Mouse (Mus musculus): ENCODE measurements at regions not wholly inside any gene's neighbourhood (a gene's known extent, or its start where the extent isn't known, plus 50 kb on each side); places are given as distances from the start of the nearest gene placed in this dataset.

DNA sequence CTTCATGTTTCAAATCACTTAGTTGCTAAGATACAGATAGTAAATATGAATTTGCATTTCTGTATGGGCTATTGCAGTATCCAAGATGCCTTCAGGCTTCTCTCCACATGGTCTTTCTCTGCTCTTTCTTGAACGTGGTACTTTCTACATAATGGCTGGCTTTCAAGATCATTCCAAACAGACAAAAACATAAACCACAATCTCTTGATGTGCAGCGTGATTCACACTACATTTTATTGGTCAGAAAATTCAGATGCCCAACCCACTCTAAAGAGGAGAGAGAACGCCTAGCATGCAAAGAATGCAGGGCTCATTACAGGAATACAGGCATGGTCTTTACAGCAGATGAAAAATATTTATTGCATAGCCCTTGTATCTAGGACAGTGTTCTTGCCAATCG, 235.2 kb downstream of the Papss1 start:
- no peak for DNase-seq (ENCODE audit: low spot score in 2 of 2)

DNA sequence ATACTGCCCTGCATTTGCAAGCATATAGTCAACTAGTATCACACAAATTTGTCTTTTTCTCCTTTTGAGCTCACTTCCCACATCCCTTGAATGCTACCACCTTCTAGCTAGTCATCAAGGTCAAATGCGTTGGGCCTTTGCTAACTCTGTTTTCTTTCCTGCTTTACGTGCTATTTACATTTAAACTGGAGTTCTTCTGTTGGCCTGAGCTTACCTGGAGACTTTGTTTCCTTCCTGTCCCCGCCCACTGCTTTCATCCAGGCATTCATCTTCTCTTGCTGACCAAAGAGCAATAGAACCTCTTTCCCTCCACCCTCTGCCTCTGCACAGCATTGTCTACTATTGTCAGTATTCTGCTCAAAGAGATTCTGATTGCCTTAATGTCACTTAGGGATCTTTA, 237.0 kb downstream of the Papss1 start:
- DNase-seq (ENCODE audit: low spot score in 2 of 2), result no peak

DNA sequence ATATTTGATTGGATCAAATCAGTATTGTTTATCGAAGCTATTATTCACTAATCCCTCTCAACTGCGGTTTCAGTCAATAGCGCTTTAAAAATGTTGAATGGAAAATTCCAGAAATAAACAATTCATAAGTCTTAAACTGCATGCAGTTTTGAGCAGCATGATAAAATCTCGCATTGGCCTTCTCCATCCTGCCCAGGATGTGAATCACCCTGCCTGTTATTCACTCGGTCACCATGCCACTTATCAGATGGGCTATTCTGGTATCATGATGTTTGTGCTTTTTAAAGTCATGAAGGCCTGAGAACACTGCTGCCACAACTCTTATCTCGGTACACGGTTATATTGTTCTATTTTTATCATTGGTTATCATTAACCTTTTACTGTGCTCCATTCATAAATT, 238.3 kb downstream of the Papss1 start:
- no peak for DNase-seq (ENCODE audit: low spot score in 2 of 2)

DNA sequence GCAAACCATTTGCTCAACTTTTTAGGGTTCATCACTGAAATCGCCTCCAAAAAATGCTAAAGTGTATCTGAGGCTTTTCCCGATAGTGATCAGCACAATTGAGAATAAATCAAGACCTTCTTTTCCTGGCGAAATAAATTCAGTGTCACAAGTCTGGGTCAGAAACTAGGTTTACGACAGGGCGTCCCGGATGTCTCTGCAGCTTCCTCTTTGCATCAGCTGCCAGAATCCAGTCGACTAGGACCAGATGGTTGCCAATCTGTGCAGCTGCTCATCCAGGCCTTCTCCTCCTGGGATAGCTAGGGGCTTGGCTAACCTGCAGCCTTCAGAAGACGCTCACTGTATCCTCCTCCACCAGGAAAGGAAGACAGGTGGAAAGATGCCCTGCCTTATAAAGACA, 243.6 kb downstream of the Papss1 start:
- DNase-seq (ENCODE audit: low spot score in 2 of 2), result peak in 1 of 2 experiments; percentile 2

DNA sequence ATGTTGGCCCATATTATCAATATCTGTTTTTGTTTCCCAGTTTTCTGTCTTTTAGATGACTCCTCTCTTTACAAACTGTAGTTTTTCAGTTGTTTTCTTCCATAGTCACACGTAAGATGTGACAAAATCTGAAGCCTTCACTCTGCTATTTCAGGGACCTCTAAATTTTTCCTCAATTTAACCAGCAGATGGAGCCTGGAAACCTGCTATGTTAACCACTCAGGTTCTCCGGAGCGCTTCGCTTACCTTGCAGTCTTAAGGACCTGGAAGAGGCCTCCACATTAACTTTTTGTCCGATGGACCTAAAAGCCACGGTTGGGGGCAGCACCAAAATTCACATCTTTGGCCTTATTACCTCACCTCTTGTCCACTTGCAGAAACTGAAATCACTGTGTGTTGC, 248.4 kb downstream of the Papss1 start:
- DNase-seq (ENCODE audit: low spot score in 2 of 2), result peak in 1 of 2 experiments; percentile 1

DNA sequence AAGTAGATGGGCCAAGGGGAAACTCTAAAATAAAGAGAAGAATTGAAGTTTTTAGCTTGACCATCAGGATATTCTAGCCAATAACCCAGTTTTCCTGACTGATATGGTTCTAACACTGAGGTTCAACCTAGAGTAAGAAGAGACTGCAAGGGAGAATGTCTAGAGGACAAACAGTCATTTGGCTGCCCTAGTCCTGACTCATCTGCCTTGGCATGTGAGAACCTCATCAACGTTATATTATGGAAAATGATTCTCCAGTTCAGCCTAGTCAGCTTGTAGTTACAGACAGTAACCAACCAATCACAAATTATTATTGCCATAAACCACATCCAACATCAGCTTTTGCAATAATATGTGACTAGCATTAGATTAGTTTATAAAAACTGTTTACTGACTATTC, 254.2 kb downstream of the Papss1 start:
- no peak for DNase-seq (ENCODE audit: low spot score in 2 of 2)

DNA sequence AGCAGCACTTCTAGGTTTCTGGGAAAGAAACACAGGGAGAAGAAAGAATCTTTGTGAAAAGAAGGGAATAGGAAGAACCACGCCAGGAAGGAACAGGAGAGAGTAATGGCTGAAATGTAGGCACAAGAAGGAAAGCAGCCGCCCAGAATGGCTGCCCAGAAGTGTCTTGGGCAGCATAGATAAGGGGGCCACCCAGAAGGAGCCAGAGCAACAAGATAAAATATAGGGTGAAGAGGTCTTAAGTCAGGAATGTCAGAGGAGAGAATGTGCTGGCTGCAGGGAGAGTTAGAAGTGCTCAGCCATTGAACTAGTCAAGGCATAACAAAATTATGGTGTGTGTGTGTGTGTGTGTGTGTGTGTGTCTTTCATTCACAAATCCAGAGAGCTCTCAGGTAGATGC, 227.7 kb upstream of the Dkk2 start:
- no peak for DNase-seq (ENCODE audit: low spot score in 2 of 2)

DNA sequence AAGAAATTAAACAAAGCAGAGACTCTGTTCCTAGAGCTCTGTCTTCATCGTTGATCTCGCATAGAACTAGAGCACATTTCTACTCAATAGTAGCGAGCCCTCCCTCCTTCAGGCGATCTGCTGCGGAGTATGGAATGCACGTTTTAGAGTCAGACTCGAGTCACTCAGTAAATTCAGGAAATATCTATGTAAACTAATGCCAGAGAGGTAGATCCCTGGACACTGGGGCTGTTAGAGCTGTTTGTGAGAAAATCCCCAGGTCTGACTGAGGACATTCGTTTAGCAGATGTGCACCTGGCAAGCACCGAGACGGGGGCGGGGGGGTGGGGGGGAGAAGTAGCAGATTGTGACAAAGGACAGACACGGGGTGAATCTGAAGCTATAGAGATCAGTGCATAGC, 226.0 kb upstream of the Dkk2 start:
- DNase-seq (ENCODE audit: low spot score in 2 of 2), result no peak

DNA sequence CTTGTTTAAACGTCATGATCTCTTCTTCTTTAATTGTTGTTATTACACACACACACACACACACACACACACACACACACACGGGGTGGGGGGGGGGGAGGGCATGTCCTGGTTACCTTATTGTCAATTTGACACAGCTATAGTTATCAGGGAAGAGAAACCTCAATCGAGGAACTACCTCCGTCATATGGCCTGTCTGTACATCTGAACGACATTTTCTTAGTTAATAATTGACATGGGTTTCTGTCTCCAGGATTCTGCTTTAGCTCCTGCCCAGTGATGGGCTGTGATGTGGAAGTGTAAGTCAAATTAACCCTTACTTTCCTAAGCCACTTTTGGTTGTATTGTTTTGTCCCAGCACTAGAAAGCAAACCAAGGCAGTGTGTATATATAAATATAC, 220.0 kb upstream of the Dkk2 start:
- DNase-seq (ENCODE audit: low spot score in 2 of 2), result no peak

DNA sequence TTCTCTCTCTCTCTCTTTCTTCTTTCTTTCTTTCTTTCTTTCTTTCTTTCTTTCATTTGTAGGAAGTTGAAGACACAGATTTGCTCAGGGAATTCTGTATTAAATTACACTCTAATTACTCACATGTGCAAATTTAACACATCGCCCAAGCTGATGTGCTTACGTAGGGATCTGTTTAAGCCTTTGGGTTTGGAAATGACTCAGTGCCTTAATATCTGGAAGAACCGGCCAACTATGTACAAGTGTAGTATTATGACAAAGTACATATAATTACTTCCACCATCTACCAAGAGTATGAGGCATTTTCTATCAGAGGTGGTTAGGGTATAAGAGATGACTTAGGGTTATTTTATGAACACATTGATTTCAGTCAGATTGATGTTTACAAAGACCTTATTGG, 217.8 kb upstream of the Dkk2 start:
- DNase-seq (ENCODE audit: low spot score in 2 of 2), result no peak

DNA sequence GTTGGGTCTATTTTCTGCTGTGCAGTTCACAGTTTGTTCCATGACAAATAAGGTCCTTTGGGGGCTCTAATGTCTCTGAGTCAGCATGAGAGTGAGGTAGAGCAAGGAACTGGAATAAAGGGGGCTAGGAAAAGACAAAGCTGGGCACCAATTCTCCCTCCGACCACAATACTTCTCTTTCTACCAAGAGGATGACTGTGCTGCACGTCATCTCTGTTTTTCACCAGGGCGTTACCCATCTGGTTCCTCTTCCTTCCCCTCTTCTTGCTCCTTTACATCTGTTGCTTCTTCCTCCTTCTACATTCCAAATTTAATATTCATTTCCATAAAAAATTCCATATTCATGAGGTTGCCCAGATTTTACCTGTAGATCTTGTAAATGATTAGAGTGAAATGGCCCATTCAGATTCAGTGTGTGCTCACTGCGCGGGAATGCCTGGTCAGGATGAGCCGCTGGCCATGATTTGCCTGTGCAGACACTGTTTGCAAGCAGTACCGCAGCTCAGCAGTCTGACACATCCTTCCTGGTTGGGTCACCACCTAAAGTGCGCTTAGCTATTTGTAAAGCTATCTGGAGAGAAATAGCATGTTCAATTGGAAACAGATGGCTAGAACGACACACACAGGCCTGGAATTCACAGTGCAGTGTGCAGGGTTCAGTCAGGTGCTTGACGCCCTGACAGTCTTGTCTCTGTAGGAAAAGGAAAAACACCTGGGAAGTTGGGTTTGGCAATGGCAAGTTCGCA, 216.7 kb upstream of the Dkk2 start:
- no peak for DNase-seq (ENCODE audit: low spot score in 2 of 2)

DNA sequence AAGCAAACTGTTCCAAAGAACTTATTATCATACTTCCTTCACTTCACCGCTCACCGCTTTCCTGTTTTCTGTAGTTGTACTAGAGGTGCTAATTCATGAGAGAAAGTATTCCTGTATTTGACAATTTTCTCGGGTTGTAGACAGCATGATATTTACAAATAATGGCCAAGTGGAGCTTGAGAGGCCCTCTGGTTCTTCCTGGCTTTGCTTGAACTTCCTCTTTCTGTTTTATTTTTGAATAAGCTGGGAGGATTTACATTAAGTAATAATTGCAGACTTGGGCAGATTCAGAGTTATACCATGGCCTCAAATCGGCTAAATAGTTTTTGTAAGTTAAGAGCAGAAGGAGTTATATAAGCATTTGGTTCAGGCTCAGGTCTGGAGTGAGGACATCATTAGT, 215.8 kb upstream of the Dkk2 start:
- DNase-seq (ENCODE audit: low spot score in 2 of 2), result no peak

DNA sequence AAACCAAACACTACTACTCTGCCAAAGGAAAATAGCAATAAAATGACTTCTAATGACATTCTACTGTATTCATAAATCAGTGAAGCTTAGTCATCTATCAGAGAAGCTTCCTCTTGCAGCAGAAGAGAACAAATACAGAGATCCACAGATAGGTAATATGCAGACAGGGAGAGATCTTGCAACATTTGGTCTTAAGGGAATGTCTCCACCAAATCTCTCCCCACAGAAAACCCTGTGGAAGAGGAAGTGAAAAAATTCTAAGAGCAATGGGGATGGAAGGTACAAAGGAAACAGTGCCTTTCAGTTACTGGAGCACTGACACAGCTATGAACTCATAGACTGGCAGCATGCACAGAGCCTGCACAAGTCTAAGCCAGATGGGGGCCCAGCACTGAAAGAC, 202.4 kb upstream of the Dkk2 start:
- DNase-seq (ENCODE audit: low spot score in 2 of 2), result no peak

DNA sequence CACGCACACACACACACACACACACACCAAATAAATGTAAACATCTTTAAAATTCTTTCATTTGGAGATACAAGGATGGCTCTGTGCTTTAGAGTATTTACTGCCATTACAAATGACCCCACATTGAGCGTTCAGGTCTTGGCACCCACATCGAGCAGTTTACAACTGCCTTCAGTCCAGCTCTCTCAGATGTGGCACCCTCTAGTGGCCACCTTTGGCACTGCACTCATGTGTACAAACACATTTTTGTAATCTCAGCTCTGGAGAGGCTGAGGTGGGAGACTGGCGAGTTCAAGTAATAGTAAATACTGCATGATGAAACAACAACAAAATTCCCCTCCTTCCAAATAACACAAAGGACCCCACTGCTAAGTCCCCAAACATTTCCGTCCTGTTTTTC, 198.6 kb upstream of the Dkk2 start:
- no peak for DNase-seq (ENCODE audit: low spot score in 2 of 2)

DNA sequence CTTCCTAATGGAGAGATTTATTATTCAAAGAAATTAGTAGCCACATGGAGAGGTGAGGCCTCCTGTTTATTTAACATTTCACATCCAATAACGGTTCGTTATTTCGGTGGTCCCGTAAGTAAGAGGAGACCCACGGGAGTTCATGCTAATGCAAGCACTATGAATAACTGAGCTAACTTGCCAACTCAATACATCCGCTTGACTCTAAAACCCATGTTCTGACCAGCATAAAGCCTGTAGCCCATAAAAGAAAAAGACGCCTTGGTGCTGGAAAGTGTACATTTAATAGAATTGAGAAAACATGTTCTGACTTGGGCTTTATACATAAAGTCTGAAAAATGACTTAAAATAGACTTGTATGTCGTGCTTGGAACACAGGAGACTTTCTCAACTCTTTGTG, 198.1 kb upstream of the Dkk2 start:
- DNase-seq (ENCODE audit: low spot score in 2 of 2), result no peak

DNA sequence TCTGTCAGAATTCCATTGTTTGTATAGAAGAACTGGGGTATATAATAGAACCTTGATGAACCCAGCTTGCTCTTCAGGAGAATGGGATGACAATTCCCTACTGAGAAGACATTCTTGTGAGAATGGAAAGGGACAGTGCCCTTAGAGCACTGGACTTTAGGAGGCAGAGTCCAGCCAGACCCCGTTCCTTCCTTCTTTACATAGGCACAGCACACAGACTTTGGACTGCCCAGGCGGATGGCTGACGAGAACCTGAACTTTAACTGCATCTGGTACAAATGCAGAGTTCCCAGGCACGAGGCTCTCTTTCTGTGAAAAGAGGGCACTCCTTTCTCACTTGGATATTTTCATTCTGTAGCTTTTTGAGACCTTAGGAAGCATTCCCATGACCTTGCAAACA, 197.4 kb upstream of the Dkk2 start:
- DNase-seq (ENCODE audit: low spot score in 2 of 2), result no peak

DNA sequence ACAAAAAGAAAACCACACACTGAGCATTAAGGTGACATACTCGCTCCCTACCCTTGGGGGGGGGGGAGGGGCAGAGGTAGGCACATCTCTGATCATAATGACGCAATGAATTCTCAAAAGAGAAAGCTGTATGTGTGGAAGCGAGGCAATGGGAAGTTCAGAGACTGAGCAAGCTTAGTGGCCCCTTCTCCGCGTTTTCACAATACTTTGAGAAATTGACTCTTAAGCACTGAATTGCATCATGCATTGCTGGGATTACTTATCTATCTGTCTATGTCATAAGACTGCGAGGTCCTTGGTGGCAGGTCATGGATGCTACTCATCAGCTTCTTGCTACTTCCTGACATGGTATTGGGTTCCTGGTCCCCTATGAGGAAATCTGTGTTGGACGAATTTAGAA, 193.2 kb upstream of the Dkk2 start:
- DNase-seq (ENCODE audit: low spot score in 2 of 2), result no peak

DNA sequence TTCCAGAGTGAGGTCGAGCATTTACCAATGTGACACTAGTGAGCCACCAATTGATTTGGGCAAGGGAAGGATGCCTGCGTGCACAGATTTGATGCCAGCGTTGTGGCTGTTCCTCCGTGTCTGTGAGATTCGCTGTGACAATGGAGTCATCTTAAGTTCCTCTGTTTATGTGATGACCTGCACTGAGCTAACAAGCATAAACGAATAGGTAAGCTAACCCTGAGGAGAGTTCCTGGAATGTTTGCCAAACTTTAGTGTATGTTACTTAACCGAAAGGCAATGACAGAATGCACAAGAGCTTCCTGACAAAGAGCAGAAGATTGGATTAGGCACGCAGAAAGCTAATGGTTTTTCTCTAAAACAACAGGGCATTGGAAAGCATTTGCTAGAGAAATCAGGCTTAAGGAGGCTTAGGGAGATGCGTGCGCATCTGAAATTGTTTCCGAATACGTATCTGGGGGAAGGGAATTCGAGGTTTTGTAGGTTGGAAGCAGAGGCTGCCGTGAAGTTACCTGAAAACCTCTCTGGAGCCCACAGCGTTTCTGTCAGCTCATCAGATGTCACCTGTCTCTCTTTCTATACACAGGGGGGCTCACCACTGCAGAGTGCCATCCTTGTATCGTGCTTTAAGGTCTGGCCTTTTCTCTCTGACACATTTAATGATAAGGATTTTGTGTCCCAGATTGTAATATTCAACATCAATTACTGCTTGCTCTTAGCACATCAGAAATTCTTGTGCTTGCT, 191.9 kb upstream of the Dkk2 start:
- no peak for DNase-seq (ENCODE audit: low spot score in 2 of 2)

DNA sequence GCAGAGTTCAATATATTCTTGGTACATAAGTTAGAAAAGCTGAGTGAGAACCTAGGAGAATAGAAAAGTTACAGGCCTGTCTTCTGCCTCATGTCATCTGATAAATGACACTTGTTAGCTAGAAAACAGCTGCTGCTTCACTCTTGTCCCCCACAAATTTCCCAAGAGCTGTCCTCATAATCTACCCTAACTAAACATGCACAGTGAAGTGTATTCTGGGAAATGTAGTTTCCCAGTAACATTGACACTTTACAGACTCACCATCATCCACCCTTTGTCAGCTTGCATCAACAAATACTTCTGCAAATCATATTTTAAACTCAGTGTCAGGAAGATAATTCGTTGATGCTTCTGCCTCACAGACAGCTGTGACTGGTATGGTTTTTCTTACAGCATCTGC, 190.0 kb upstream of the Dkk2 start:
- no peak for DNase-seq (ENCODE audit: low spot score in 2 of 2)

DNA sequence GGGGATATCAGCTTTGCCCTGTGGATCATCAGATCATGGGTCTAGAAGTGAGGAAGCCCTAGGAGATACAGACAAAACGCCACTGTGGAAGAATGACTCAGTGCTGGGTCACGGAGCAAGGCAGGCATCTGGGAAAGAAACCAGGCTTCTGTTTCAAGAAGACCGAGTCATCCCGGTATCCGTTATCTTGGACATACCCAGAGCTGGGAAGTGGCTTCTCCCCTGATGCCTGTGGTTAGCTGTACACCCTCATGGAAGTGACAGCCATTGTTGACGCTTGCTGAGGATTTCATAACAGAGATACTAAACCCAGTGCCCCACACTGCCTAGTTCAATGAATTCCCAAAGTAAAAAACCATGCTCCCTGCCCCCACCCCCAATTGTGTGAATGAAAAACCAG, 171.6 kb upstream of the Dkk2 start:
- no peak for DNase-seq (ENCODE audit: low spot score in 2 of 2)

DNA sequence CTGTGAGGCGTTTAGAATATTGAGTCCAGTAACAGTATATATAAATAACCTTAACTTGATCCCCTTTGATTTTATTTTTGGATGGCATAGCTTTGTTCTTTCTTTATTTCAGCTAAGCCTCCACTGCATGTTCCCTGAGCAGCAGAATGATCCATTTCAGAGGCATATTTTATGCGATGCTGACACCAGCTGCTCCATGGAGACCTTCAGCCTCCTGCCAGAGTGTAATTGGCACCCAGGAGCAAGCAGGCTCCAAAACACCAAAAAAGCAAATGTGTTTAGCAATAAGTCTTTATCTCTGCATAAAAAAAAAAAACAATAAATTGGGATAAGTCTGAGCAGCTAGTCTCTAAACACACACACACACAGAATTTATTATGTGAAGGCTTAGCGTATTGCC, 170.7 kb upstream of the Dkk2 start:
- no peak for DNase-seq (ENCODE audit: low spot score in 2 of 2)

DNA sequence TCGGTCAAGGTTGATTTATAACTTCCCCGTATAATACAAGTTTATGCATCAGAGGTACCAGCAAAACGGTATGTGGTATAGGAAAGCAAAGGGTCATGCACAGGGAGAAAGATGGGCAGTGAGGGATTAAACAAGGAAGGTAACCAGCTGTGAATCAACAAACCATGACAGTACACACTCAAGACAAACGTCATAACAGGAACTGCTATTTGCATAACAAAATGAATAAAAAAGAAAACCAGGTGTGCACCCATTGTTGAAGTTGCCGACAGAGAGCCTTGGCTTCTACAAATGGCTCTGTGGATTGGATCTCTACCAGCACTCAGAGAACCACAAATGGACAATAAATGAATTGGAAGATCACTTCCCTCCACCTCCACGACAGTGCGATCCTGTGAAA, 170.1 kb upstream of the Dkk2 start:
- no peak for DNase-seq (ENCODE audit: low spot score in 2 of 2)

DNA sequence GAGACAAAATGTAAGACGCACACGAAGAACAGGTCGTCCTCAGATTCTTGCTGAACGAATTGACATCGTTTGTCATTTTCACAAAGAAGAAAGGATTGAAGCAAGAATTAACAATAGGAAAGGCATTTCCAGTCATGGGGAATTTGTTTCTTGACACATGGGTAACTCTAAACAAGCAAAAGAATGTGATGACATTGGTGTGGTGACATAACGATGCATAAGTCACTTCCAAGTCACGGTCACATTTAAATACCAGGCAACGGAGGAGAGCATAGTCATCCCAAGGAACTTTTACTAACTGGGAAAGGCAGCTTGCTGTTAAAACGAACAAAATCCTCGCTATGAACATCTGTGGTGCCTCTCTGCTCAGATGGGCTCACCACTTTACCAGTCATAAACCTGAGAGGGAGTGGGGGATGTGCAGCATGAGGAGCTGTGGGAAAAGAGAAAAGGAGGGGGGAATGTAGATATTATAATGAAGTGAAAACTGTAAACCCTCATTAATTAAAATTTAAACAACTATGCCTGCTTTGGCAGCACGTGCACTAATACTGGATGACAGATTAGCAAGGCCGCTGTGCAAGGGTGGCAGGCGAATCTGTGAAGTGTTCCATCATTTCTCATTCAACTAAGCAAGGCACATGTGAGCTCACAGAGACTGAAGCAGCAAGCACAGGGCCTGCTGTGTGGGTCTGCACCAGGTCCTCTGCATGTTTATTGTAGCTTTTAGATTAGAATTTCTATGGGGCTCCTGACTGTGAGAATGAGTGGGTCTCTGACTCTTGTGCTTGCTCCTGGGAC, 167.2 kb upstream of the Dkk2 start:
- no peak for DNase-seq (ENCODE audit: low spot score in 2 of 2)

Data from right cerebral cortex, postnatal 36 days (tissue).